Mouse (Mus musculus) lung, postnatal 10 days (tissue): Measurements from ENCODE around the gene Taf3.

Experiments
- DNase-seq: peaks from one replicate; pipeline ENCODE4 v3.0.0; 2021

Taf3 gene

DNA sequence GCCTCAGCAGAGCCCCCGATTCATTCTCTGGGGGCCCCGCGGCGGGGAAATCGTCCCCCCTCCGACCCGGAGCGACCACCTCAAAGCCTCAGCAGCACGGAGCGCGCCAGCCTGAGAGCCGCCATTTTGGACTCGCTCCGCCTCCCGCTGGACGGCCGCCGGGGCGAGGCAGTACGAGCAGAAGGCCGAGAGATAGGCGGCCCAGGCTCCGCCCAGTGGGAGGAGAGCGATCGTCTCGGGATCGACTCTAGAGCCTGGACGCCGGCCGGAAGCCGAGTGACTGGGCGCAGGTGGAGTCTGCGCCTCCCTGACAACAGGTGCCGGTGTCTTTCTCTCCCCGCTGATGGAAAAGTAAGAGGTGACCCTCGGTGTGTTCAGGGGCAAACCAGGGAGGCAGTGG, at the start of gene Taf3:
Taf3 (minus strand) TSS at position 136 of the 400 bp plus-strand sequence.
- DNase-seq, result peak; percentile 97

DNA sequence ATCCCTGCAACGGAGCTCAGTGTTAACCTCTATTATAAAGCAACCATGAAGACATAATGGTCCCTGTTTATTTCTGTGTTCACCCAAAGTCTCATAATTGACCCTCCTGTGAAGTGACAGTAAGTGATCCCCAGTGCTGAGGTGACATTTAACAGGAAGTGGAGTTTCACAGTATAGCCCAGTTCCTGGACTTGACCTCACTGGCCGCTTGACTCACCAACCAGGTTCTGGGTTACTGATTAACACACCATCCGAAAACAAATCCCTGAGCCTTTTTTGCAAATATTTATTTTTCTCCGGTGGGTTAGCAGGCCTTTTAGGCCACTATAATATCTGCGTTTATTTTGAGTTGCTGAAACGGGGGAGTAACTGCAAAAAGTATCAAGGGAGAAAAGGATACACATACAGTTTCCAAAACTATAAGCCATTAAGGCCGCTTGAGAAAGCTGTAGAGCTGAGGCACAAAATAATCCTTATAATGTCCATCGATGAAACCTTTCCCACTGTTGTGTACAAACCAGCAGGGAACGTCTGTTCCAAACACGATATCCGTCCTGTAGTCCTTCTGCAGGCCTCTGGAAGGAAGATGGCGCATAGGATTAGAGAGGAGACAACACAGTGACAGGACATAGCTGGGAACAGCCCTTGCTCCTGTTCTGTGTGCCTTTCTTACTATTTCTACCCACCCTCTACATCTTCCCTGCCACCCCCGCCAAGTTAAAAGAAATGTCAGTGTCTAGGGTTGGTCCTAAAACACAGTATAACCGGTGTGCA, 46.1 kb upstream of the Taf3 start:
- DNase-seq, result no peak

DNA sequence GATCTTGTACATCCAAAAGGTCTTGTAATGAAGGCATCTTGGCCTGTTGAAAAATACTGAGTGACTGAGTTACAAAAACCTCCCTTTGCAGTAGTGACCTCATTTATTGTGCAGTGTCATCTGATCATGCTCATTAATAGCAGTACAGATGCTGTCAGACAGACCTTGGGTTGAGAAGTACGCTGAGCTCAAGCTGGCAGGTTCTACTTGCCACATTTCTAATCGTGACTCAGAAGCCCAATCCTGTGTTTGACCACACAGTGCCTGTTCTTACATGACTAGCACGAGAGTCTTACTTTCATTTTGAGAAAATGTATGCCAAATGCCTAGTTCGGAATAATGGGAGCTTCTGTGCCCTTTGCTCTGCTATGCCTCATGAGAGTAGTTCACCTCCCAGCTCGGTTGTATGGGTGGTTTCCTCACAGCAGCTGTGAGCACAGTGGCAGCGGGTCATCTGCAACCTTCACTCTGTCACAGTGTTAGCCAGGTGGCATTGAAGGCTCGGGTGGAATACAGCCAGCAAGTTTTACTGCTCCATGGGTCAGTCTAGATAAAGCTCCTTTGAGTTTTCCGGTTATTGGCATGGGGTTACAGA, 39.0 kb upstream of the Taf3 start:
- DNase-seq, result no peak

DNA sequence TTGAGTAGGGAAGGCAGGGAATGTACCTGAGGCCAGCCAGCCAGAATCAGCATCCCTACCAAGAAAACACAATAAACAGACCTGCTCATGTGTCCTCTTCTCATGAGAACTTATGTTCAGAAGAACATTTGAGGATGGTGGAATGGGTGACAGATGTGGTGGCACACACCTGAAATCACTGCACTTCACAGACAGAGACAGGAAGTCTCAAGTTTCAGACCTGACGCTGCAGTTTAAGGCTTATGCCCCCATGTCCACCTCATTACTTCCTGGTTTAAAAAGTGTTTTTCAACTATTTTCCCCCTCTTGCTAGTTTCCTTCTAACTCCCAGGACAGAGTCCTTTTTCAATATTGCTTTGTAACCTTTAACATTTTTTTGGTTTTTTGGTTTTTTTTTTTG, 34.3 kb upstream of the Taf3 start:
- DNase-seq, result no peak

DNA sequence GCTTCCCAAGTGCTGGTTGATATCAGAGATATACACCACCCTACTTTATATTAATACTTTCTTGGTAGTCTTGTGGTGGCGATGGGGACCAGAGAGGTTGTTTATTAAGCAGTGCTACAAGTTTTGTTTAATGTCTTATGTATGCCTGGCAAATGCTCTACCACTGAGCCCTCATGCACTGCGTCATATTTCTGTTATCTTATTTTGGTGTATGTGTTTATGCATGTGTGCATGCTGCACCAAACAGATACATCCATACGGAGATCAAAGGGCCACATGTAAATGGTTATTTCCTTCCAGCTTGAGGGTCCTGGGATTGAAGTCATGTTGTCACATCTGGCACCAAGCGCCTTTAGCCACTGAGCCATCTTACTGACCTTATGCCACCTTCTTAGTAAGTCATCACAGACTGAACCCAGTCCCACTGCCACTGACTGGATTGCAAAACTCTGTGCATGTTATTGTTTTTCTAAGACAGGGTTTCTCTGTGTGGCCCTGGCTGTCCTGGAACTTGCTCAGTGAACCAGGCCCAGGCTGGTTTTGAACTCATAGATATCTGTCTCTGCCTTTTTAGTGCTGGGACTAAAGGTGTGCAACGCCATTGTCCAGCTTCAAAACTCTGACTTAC, 33.2 kb upstream of the Taf3 start:
- no peak for DNase-seq

DNA sequence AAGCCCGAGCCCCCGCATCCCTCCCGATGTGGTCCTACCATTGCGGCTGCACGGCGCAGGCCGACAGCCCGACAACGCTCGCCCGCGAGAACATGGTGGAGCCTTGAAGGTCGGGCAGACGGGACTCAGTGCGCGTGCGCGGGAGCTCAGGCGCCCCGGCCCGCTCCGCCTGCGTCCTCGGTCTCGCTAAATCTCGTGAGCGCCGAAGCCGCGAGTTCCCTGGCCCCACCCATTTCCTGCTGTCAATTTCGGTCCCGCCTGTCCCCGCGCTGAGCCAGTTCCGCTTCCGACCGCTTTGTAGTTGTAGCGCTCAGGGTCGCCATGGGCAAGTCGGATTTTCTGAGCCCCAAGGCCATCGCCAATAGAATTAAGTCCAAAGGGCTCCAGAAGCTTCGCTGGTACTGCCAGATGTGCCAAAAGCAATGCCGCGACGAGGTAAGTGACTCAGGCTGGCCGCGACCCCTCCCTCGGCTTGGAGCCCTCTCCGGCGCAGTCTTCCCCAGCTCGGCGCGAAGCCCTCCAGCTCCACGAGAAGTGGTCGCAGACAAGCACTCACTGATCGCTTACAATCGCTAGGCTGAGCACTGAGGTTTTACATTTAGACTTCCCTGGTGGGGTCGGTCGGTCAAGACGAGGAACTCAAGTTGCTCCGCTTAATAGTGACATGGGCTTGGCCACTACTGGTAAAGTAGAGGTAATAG, 32.1 kb upstream of the Taf3 start, which contains the start of the genes Atp5c1 and Kin:
Atp5c1 (minus strand) TSS at position 201 of the 701 bp plus-strand sequence.
Kin (plus strand) TSS at position 284 of the 701 bp plus-strand sequence.
- DNase-seq, result peak; percentile 99

DNA sequence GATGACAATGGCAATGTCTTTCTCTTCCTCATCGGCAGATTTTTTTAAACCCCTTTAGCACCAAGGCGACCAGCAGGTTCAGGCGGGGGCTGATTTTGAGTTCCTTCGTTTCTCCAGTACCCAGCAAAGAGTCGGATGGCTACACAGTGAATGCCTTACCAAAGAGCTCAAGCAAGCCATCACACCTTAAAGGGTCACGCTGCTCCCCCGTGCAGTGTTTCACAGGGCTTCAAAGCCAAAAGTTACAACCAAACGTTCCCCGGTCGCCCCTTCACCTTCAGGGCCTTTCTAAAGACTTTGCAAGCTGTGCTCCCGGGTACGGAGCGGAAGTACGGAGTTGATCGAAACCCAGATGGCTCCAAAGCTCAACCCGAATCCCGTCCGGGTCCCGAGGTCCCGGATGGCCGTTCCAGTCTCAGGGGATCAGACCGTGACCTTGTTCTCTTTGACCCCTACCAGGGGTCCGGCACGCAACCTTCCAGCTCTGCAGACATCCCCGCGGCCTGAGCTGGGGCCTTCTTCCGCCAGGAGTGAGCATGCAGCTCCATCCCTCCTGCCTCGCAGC, 31.4 kb upstream of the Taf3 start:
- no peak for DNase-seq

DNA sequence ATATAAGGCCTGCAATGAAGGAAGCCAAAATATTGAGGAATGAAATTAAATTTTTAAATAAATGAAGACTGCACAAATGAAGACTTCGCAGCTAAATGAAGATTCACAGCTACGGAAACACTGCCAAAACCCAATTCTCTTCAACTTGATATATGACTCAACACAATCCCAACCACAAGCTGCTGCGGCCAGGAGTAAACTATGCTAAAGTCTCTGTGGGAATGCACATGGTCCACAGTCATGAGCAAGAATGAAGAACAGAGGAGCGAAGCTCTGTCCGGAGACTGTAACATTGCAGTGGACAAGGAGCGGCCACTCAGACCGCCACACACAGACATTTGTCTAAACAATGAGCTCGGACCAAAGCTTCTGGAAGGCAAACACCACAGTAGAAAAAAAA, 28.3 kb upstream of the Taf3 start:
- no peak for DNase-seq

DNA sequence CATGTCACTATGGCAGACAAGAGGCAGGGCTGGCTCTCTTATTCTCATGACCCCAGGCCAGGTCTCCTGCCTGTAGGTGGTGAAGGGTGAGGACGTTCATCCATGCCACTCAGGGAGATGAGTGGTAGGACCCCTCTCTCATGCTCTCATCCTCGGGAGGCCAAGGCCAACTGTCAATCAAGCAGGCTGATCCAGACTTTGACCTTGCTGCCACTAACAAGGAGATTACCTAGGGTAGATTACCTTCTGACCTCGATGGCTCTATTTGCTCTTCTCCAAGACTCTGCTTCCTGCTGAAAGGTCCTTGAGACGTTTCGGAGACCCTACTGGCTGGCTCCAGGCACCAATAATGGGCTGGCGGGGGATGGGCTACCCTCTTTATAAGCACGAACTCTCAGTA, 26.1 kb upstream of the Taf3 start:
- DNase-seq, result no peak

DNA sequence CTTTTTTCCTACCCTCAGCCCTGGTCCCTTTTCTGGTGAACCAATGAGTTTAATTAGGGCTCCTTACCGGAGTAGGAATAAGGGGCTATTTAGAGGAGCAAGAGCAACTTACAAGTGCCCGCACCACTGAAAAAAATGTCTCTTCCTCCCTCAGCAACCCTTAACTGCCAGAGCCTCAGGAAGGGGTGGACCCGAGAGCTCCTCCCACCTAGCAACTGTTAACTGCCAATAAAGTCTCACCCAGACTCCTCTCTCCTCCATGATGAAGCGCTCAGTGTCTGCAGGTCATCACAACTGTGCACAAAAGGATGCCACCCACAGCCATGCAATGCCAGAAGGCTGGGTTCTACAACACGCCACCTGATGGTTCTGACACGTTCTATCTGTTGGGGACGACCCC, 23.4 kb upstream of the Taf3 start:
- DNase-seq, result no peak

DNA sequence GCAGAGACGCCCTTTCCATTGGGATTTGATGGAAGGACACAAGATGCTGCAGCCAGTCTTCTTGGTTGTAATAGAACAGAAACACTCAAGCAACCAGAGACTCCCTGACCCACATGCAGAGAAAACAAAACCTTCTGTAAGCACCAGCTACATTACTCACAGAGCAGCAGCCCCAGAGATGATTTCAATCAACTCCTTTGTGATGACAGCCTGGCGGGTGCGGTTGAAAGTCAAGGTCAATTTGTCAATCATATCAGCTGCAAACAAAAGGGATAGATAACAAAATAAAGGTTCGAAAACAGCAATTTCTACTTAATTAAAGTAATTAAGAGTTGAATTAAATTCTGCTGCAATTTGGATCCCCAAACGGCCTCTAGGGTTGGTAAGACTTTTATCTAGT, 10.4 kb upstream of the Taf3 start:
- DNase-seq, result no peak

DNA sequence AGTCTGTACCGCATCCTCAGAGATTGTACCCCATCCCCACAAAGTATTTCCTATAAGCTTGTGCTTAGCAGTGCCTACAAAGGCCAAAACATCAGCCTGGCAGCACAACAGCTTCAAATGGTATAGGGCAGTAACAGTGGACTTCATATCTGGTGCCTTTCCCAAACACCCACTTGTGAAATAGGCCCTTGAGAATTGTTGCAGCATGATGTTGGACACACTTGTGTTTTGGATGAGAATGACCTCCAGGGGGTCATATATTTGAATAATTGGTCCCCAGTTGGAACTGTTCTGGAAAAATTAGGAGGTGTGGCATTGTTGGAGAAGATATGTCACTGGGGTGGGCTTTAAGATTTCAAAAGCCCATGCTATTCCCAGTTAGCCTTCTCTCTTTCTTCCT, 3.6 kb upstream of the Taf3 start:
- DNase-seq, result no peak

DNA sequence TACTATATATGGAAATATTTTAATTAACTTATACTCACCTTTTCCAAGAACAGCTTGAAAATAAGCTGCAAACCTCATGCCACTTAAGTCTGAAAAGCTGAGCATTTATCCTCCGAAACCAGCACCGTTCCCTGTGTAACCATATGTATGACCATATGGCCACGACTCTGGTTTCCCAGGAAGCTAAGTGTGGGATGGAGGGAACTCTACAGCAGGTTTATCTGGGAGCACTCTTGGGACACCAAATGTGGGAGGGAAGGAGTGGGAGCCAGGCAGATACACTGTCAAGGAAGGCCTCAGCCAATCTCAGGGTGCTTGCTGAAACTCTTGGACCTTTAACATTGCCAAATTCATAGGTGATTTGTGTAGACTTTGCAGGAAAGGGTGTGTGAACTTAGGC, 2.5 kb upstream of the Taf3 start:
- no peak for DNase-seq

DNA sequence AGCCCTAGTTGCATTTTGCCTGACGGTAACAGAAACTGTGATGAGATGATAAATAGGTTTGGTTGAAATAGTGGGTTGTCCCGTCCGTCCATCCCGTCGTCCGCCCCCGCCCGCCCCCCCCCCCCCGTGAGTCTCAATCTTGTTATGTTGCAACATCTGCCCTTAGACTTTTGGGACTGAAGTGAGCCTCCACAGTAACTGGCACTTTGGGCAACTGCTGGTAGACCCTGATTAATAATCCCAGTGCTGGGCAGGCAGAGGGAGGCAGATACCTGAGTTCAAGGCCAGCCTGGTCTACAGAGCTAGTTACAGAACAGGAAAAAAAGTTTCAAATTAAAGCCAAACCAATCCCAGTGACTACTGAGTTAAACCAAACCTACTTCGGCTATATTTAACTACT, 1.1 kb upstream of the Taf3 start:
- no peak for DNase-seq

DNA sequence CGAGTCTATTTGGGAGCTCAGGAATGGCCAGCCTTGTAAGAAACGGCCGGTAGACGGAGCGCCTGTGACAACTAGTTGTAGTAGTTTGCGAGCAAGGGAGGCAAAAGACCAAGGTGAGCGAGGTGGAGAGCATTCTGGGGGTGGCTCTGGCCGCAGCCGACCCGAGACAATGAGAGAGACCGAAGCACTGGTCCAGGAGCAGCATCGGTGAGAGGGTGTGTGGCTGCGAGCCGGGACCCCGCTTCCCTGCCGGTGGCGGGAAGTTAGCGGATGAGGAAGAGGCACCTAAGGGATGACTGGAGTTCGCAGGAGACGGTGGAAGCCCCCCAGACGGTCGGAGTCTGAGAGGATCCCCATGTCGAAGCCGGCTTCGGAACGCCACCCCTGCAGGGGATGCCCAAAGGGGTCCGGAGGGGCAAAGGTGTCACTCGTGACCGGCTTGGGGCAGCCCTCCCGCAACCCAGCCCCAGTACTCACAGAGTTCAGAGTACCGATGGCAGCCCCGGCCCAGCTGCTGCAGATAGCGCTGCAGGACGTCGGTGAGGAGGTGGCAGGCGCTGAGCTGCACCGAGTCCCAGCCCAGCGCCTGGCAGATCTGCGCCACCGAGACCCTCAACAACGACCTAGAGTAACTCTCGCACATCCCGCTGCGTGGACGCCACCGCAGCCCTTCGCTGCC, 499 bp downstream of the Taf3 start:
- DNase-seq, result peak; percentile 21

DNA sequence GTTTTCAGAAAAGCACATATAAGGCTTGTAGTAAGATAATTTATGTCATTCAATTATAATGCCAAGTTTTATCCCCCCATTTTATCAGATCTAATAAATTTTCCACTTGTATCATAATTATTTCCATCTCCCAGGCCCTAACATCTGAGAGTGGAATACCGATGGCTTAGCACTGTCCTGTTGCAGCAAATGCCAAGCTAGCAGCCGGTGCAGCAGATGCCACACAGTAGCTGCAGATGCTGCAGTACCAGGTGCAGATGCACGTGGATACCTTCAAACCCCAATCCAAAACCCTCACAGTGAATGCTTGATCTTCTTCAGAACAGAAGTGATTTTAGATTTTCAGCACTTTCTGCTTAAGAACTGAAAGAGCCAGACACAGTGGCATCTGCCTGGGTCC, 13.4 kb downstream of the Taf3 start:
- no peak for DNase-seq

DNA sequence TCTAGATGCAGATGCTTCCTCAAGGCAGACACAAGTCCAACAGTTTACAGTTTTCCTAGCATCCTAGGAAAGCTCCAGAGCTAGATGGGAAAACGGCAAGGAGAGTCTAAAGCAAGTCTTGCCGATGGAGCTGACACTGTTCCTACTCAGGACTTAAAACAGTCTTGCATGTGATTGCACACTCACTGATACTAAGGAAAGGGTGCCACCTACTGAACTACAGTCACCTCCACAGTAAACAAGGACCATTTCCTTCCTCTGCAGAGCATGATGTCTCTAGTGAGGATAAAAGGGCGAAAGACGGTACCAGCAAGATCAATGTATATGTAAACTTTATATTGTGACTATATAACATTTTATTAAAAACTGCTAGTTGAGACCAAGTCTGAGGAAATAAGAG, 14.7 kb downstream of the Taf3 start:
- no peak for DNase-seq

DNA sequence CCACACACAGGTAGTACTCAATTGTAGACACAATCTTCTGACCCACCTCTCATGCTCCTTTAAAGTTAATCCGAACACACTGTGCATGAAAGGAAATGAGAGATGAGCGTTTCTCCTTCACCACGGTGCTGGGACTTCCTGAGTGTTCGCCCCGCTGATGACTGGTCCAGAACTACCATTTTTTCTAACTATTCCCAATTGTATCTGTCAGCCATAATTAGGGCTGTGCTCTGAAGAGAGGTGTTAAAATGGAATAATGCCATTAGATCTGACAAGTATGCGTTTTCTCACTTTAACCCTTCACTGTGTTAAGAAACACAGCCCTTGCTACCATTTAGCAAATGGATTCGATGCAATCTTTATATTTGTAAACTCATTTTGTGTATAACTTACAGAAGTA, 18.6 kb downstream of the Taf3 start:
- DNase-seq, result no peak

DNA sequence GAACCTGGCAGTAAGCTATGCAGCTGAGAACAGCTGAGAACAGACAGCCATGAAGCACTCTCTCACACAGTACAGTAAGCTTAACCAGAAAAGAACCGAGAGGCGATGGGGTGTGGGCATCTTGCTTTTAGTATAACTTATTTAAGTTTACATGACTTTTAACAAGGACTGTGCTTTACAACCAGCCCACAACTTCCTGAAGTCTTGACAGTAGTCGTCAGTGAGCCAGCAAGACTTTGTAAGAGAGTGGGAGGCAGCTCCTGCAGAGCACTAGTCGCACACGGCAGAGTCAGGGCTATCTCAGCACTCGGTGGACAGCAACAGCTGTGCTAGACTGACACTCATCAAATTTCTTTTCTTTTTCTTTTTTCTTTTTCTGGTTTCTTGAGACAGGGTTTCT, 24.1 kb downstream of the Taf3 start:
- DNase-seq, result no peak

DNA sequence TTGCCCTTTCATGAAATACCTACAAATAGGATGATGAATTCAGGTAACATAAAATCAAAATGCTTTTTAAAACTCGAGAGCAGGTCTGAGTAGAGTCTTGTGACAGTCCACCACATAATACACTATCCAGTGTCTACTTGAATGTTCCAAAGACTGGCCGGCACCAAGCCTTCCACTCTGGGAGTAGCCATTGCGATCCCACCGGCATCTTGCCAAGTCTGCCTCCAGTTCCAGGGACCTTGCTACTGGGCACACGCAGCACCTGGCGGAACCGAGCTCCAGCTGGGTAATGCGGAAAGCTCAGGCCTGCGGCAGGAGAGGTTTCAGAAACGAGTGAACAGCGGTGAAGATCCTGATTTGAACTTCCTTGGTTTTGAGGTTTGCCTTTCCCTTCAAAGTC, 27.1 kb downstream of the Taf3 start:
- no peak for DNase-seq

DNA sequence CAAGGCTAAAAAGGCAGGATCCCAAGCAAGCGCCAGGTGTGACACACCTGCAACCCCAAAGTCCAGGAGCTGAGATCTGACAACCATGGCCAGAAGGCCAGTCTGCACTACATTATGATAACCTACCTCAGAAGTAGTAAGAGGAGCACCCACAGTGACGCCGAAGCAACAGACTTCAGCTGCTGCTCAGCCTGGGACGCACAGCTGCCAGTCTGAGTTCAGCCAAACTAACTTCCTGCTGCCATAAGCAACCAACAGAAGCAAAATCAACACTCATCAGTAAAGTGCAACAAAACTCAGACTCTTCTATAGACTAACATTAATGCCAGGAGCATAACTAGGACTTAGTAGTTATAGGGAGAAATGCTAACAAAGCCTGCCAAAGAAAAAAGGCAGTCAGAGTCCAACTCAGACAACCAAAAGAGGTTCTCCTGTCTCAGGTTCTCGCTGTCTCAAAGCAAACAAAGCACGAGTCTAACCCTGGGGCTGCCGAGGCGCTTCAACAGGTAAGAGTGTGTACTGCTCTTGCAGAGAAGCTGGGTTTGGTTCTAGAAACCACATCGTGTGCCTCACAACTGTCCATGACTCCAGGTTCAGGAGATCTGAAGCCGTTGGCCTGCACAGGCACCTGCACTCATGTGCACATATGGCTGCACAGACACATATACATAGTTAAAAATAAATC, 33.3 kb downstream of the Taf3 start:
- no peak for DNase-seq

DNA sequence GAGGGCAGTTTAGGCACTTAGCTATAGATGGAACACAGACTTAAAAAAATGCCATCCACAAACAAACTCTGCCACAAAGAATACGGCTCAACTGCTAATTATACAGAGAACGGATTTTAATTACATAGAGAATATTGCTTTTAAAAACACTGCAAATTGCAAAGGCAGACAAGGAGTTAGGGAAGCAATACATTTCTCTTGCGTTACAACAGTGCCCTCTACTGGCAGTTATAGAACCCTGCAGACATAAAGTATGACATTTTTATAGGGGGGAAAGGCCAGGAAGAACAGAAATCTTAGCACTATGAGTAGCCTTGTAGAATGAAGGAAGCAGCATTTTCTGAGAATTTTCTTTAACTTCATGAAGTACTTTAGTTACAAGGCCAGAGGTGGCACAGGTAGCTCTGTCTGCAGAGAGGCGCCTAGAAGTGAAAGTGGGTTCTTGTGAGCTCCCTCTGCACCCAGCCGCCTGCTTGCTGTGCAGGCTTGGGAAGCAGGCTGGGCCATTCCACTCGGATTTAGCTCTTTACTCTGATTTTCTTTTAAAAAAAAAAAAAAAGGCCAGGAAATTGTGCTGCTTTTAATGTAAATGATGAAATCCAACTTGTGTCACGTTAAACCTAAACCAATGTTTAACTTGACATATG, 38.0 kb downstream of the Taf3 start:
- peak; percentile 34 for DNase-seq
